Comparison of ENCODE assay signal across 7 mouse cellular contexts in genomic region chr17:24454756-24455522, GRCm38 (mm10). TPM values are rescaled to one million over a fixed set of nuclear protein-coding genes. Genes with fewer than 3 reads are reported as not detected.
DNase-seq lines count a peak whose midpoint lies in the region; ATAC-seq lines count a peak whose summit lies in the region.

No protein-coding gene starts in this region.

- peak overlapping the region; percentile 85 for H3K4me2 ChIP-seq in midbrain, embryonic 13.5 days (replicated peaks)

- WGBS in embryonic facial prominence, embryonic 10.5 days = under 1% methylated on average over 67 of the region's 67 CpGs
- WGBS in limb, embryonic 10.5 days = under 1% methylated on average over 67 of the region's 67 CpGs
- WGBS in midbrain, embryonic 13.5 days = under 1% methylated on average over 67 of the region's 67 CpGs

- peak overlapping the region; percentile 96 for H3K27ac ChIP-seq in embryonic facial prominence, embryonic 10.5 days (replicated peaks)
- peak overlapping the region; percentile 89 for H3K27ac ChIP-seq in limb, embryonic 10.5 days
- peak overlapping the region; percentile 91 for H3K27ac ChIP-seq in midbrain, embryonic 13.5 days

- H3K27me3 ChIP-seq in embryonic facial prominence, embryonic 10.5 days (replicated peaks; ENCODE audit: low read depth, poor library complexity, severe bottlenecking) = no peaks in the 10 kb centered on the region
- H3K27me3 ChIP-seq in limb, embryonic 10.5 days (ENCODE audit: low read depth, poor library complexity, severe bottlenecking) = no peaks in the 10 kb centered on the region
- no peaks in the 10 kb centered on the region for H3K27me3 ChIP-seq in midbrain, embryonic 13.5 days

- peaks cover 19% of the 10 kb centered on the region for H3K4me1 ChIP-seq in embryonic facial prominence, embryonic 10.5 days
- H3K4me1 ChIP-seq in limb, embryonic 10.5 days = peaks cover 16% of the 10 kb centered on the region
- H3K4me1 ChIP-seq in midbrain, embryonic 13.5 days (replicated peaks) = peaks cover 15% of the 10 kb centered on the region

- peak overlapping the region; percentile 90 for H3K9ac ChIP-seq in midbrain, embryonic 13.5 days (replicated peaks)

- DNase-seq in adrenal gland, postnatal 10 days = peak; percentile 100
- DNase-seq in embryonic facial prominence, embryonic 10.5 days (ENCODE audit: low spot score) = peak; percentile 99
- DNase-seq in kidney, adult 11 months = peak; percentile 99
- DNase-seq in limb, embryonic 10.5 days (ENCODE audit: low spot score) = peak; percentile 98
- DNase-seq in spleen, adult 12 weeks (ENCODE audit: low spot score) = peak; percentile 97

- peak; percentile 93 for ATAC-seq in granulocyte monocyte progenitor cell, adult 5-6 weeks (replicated peaks; ENCODE audit: poor library complexity, severe bottlenecking)
- ATAC-seq in midbrain, embryonic 13.5 days = peak; percentile 93

- no peaks in the 10 kb centered on the region for H3K9me3 ChIP-seq in embryonic facial prominence, embryonic 10.5 days
- no peaks in the 10 kb centered on the region for H3K9me3 ChIP-seq in limb, embryonic 10.5 days (replicated peaks)
- H3K9me3 ChIP-seq in midbrain, embryonic 13.5 days = no peaks in the 10 kb centered on the region

- peak overlapping the region; percentile 90 for H3K4me3 ChIP-seq in embryonic facial prominence, embryonic 10.5 days
- peak overlapping the region; percentile 74 for H3K4me3 ChIP-seq in limb, embryonic 10.5 days
- H3K4me3 ChIP-seq in midbrain, embryonic 13.5 days (replicated peaks) = peak overlapping the region; percentile 88

- peaks cover 18% of the 10 kb centered on the region for H3K36me3 ChIP-seq in embryonic facial prominence, embryonic 10.5 days (replicated peaks)
- H3K36me3 ChIP-seq in limb, embryonic 10.5 days = peaks cover 19% of the 10 kb centered on the region
- H3K36me3 ChIP-seq in midbrain, embryonic 13.5 days = peaks cover 20% of the 10 kb centered on the region

RNA-seq across cellular contexts. Expression of gene Dnase1l2, which starts 12.0 kb away (rescaled TPM):
- 1 to 10 TPM in 1 of 2 experiments, under 1 TPM in 1; 0.96 to 3.0 TPM for total RNA-seq in adrenal gland, postnatal 10 days (2021)
- polyA plus RNA-seq in embryonic facial prominence, embryonic 10.5 days (2016; fragmentation: Nextera tagmentation; extraction: Ambion mirVana) = 2.5 and 3.6 TPM in 2 replicates
- total RNA-seq in granulocyte monocyte progenitor cell, adult 5-6 weeks (2014; fragmentation: Nextera tagmentation) = 2.3 and 2.8 TPM in 2 replicates
- total RNA-seq in granulocyte monocyte progenitor cell, adult 5-6 weeks (2017) = 0.72 and 1.3 TPM in 2 replicates
- polyA plus RNA-seq in limb, embryonic 10.5 days (2016; fragmentation: Nextera tagmentation; extraction: Ambion mirVana) = 1.7 and 2.7 TPM in 2 replicates
- polyA plus RNA-seq in midbrain, embryonic 13.5 days (2015; fragmentation: Nextera tagmentation; extraction: Ambion mirVana) = 6.8 and 6.9 TPM in 2 replicates

RNA-seq across cellular contexts. Expression of gene E4f1, which starts 15.2 kb away (rescaled TPM):
- 10 to 100 TPM; 19.0 to 25.2 TPM for total RNA-seq in adrenal gland, postnatal 10 days (2021)
- 35.5 and 36.6 TPM in 2 replicates for polyA plus RNA-seq in embryonic facial prominence, embryonic 10.5 days (2016; fragmentation: Nextera tagmentation; extraction: Ambion mirVana)
- 20.6 and 45.1 TPM in 2 replicates for total RNA-seq in granulocyte monocyte progenitor cell, adult 5-6 weeks (2014; fragmentation: Nextera tagmentation)
- total RNA-seq in granulocyte monocyte progenitor cell, adult 5-6 weeks (2017) = 9.5 and 21.7 TPM in 2 replicates
- polyA plus RNA-seq in limb, embryonic 10.5 days (2016; fragmentation: Nextera tagmentation; extraction: Ambion mirVana) = 35.0 and 38.7 TPM in 2 replicates
- 44.0 and 45.1 TPM in 2 replicates for polyA plus RNA-seq in midbrain, embryonic 13.5 days (2015; fragmentation: Nextera tagmentation; extraction: Ambion mirVana)

RNA-seq across cellular contexts. Expression of gene Pgp, which starts 15.3 kb away (rescaled TPM):
- 10 to 100 TPM; 44.0 to 49.2 TPM for total RNA-seq in adrenal gland, postnatal 10 days (2021)
- polyA plus RNA-seq in embryonic facial prominence, embryonic 10.5 days (2016; fragmentation: Nextera tagmentation; extraction: Ambion mirVana) = 71.0 and 72.8 TPM in 2 replicates
- 22.9 and 25.4 TPM in 2 replicates for total RNA-seq in granulocyte monocyte progenitor cell, adult 5-6 weeks (2014; fragmentation: Nextera tagmentation)
- 11.6 and 15.2 TPM in 2 replicates for total RNA-seq in granulocyte monocyte progenitor cell, adult 5-6 weeks (2017)
- polyA plus RNA-seq in limb, embryonic 10.5 days (2016; fragmentation: Nextera tagmentation; extraction: Ambion mirVana) = 68.8 and 76.1 TPM in 2 replicates
- 48.3 and 54.9 TPM in 2 replicates for polyA plus RNA-seq in midbrain, embryonic 13.5 days (2015; fragmentation: Nextera tagmentation; extraction: Ambion mirVana)

RNA-seq across cellular contexts. Expression of gene Bricd5, which starts 18.7 kb away (rescaled TPM):
- under 1 TPM; 0.36 to 0.51 TPM for total RNA-seq in adrenal gland, postnatal 10 days (2021)
- 0.36 and 0.67 TPM in 2 replicates for polyA plus RNA-seq in embryonic facial prominence, embryonic 10.5 days (2016; fragmentation: Nextera tagmentation; extraction: Ambion mirVana)
- 2.2 TPM in 1 of 2 replicates, not detected in the other for total RNA-seq in granulocyte monocyte progenitor cell, adult 5-6 weeks (2014; fragmentation: Nextera tagmentation)
- 0.22 TPM in 1 of 2 replicates, not detected in the other for total RNA-seq in granulocyte monocyte progenitor cell, adult 5-6 weeks (2017)
- polyA plus RNA-seq in limb, embryonic 10.5 days (2016; fragmentation: Nextera tagmentation; extraction: Ambion mirVana) = 0.24 TPM in 1 of 2 replicates, not detected in the other
- not detected in 2 replicates for polyA plus RNA-seq in midbrain, embryonic 13.5 days (2015; fragmentation: Nextera tagmentation; extraction: Ambion mirVana)

RNA-seq across cellular contexts. Expression of gene Mlst8, which starts 23.9 kb away (rescaled TPM):
- total RNA-seq in adrenal gland, postnatal 10 days (2021) = 10 to 100 TPM; 20.3 to 23.9 TPM
- 37.5 and 39.0 TPM in 2 replicates for polyA plus RNA-seq in embryonic facial prominence, embryonic 10.5 days (2016; fragmentation: Nextera tagmentation; extraction: Ambion mirVana)
- total RNA-seq in granulocyte monocyte progenitor cell, adult 5-6 weeks (2014; fragmentation: Nextera tagmentation) = 21.2 and 21.6 TPM in 2 replicates
- total RNA-seq in granulocyte monocyte progenitor cell, adult 5-6 weeks (2017) = 21.8 and 27.8 TPM in 2 replicates
- polyA plus RNA-seq in limb, embryonic 10.5 days (2016; fragmentation: Nextera tagmentation; extraction: Ambion mirVana) = 31.6 and 42.2 TPM in 2 replicates
- polyA plus RNA-seq in midbrain, embryonic 13.5 days (2015; fragmentation: Nextera tagmentation; extraction: Ambion mirVana) = 38.6 and 41.4 TPM in 2 replicates

Comparison
In these comparisons a context has a peak if more than half of its experiments do, and no peak if none do; other contexts are left out.
1. Peak in every context shown above with its lines: DNase-seq, ATAC-seq, H3K4me3 ChIP-seq and H3K27ac ChIP-seq.